Mouse (Mus musculus) liver, adult (tissue): ENCODE measurements at regions not wholly inside any gene's neighbourhood (a gene's known extent, or its start where the extent isn't known, plus 50 kb on each side); places are given as distances from the start of the nearest gene placed in this dataset.

Source experiments
- GATA4 ChIP-seq: IDR thresholded peaks from 2 replicates; pipeline ENCODE4 v1.6.1; 2014; ENCODE audit warnings: mild to moderate bottlenecking, low read length; ENCODE audit not compliant: insufficient replicate concordance

GRCm38 (mm10) chr17:80809275-80809674, 81.0 kb upstream of the Map4k3 start:
- TF ChIP-seq GATA4: no peak

GRCm38 (mm10) chr17:80808069-80808468, 79.8 kb upstream of the Map4k3 start:
- TF ChIP-seq GATA4: no peak

GRCm38 (mm10) chr17:80803361-80803915, 75.2 kb upstream of the Map4k3 start:
- no peak for TF ChIP-seq GATA4

GRCm38 (mm10) chr17:80802622-80803021, 74.3 kb upstream of the Map4k3 start:
- TF ChIP-seq GATA4: no peak

GRCm38 (mm10) chr17:80801991-80802390, 73.7 kb upstream of the Map4k3 start:
- TF ChIP-seq GATA4: no peak

GRCm38 (mm10) chr17:80801451-80801983, 73.2 kb upstream of the Map4k3 start:
- TF ChIP-seq GATA4: peak; percentile 96

- TF ChIP-seq GATA4: no peak
Observed at GRCm38 (mm10) chr17:80800877-80801276, 72.6 kb upstream of the Map4k3 start.

- TF ChIP-seq GATA4: no peak
Observed at GRCm38 (mm10) chr17:80800454-80800853, 72.2 kb upstream of the Map4k3 start.

GRCm38 (mm10) chr17:80799061-80799460, 70.8 kb upstream of the Map4k3 start:
- no peak for TF ChIP-seq GATA4

GRCm38 (mm10) chr17:80798281-80798980, 70.1 kb upstream of the Map4k3 start:
- no peak for TF ChIP-seq GATA4

GRCm38 (mm10) chr17:80796790-80797189, 68.5 kb upstream of the Map4k3 start:
- no peak for TF ChIP-seq GATA4

- TF ChIP-seq GATA4: no peak
Observed at GRCm38 (mm10) chr17:80796386-80796785, 68.1 kb upstream of the Map4k3 start.

- no peak for TF ChIP-seq GATA4
Observed at GRCm38 (mm10) chr17:80795453-80796105, 67.3 kb upstream of the Map4k3 start.

GRCm38 (mm10) chr17:80792605-80793004, 64.3 kb upstream of the Map4k3 start:
- no peak for TF ChIP-seq GATA4

- TF ChIP-seq GATA4: no peak
Observed at GRCm38 (mm10) chr17:80789706-80790105, 61.4 kb upstream of the Map4k3 start.

- peak; percentile 60; the same call in 1 of the 2 replicates for TF ChIP-seq GATA4
Observed at GRCm38 (mm10) chr17:80789000-80789399, 60.7 kb upstream of the Map4k3 start.

- no peak for TF ChIP-seq GATA4
Observed at GRCm38 (mm10) chr17:80786858-80787257, 58.6 kb upstream of the Map4k3 start.
